Mouse (Mus musculus) liver, embryonic 12.5 days (tissue): ENCODE data around the gene Hist1h2bl. TPM values are rescaled to one million over a fixed set of nuclear protein-coding genes. Genes with fewer than 3 reads are reported as not detected.

Experiments
- ATAC-seq: fragments of 200-750 bp; cut with Nextera tagmentation; 2 replicates; pipeline ENCODE4 v1.8.0; 2017; ENCODE audit warnings: moderate number of reproducible peaks, mild to moderate bottlenecking, moderate library complexity
- H3K27ac ChIP-seq: fragments of 300-500 bp; sonication (generic); 2 replicates; pipeline ENCODE4 v1.5.1; 2016; ENCODE audit warnings: mild to moderate bottlenecking
- H3K27me3 ChIP-seq: fragments of 300-500 bp; sonication (generic); replicated peaks from 2 replicates; pipeline ENCODE4 v1.6.1; 2016; ENCODE audit warnings: mild to moderate bottlenecking, moderate library complexity
- H3K36me3 ChIP-seq: fragments of 300-500 bp; sonication (generic); 2 replicates; pipeline ENCODE4 v1.6.1; 2016; ENCODE audit warnings: mild to moderate bottlenecking, moderate library complexity
- H3K4me1 ChIP-seq: fragments of 300-500 bp; sonication (generic); 2 replicates; pipeline ENCODE4 v1.6.1; 2016
- H3K4me2 ChIP-seq: fragments of 300-500 bp; sonication (generic); 2 replicates; pipeline ENCODE4 v1.6.1; 2016; ENCODE audit warnings: mild to moderate bottlenecking, moderate library complexity
- H3K4me3 ChIP-seq: fragments of 300-500 bp; sonication (generic); 2 replicates; pipeline ENCODE4 v1.5.1; 2016; ENCODE audit warnings: mild to moderate bottlenecking, moderate library complexity
- H3K9ac ChIP-seq: fragments of 300-500 bp; sonication (generic); 2 replicates; pipeline ENCODE4 v1.6.1; 2016; ENCODE audit warnings: mild to moderate bottlenecking, moderate library complexity
- H3K9me3 ChIP-seq: fragments of 300-500 bp; sonication (generic); replicated peaks from 2 replicates; pipeline ENCODE4 v1.6.1; 2016; ENCODE audit warnings: mild to moderate bottlenecking, moderate library complexity
- WGBS: fragments of 180-500 bp; shearing (Covaris S2); methylation state at CpG from one replicate; pipeline ENCODE4 v1.1.7; 2016; ENCODE audit not compliant: insufficient replicate concordance; 5-methylcytosine and 5-hydroxymethylcytosine counted together
- microRNA-seq: library from miRNA; unstranded; fragments of <30 nt; microRNA quantifications from one replicate; pipeline ENCODE4, GENCODE M21; 2017
- polyA plus RNA-seq: library from polyadenylated mRNA; unstranded; fragments of >200 nt; fragmentation: Nextera tagmentation; extraction: Ambion mirVana; gene quantifications from 2 replicates; pipeline ENCODE4 v1.2.1, GENCODE M21; 2016

Hist1h2bl gene
- polyA plus RNA-seq, 1 experiment from 2014 or later = 1.7 TPM

- H3K27ac ChIP-seq = no peak within 1 kb of the TSS
- H3K4me3 ChIP-seq = no peak within 1 kb of the TSS
- no peaks in the 10 kb centered on the region for H3K36me3 ChIP-seq
- no peak for ATAC-seq
- no peak within 1 kb of the TSS for H3K9ac ChIP-seq
- H3K4me1 ChIP-seq = no peaks in the 10 kb centered on the region
- 54% methylated on average over 2 of the region's 2 CpGs for WGBS
- H3K4me2 ChIP-seq = no peak within 1 kb of the TSS
- H3K9me3 ChIP-seq = no peaks in the 10 kb centered on the region
- H3K27me3 ChIP-seq = no peaks in the 10 kb centered on the region
Measured at GRCm38 (mm10) chr13:21677305-21677704, 38.6 kb downstream of the Hist1h2bl start, which contains the start of gene Olfr1360. TSS of gene Olfr1360 (minus strand) at chr13:21677405.

Small RNA genes within 50 kb of the gene (microRNA-seq; reads per million reads assigned to microRNA genes)
- gene Gm44357 = not detected
- not detected for gene Gm44367
- 1.4 reads per million for gene Gm44454

Other genes with a start within 250 kb of the Hist1h2bl start
- gene Nkapl, start 247.6 kb downstream of the Hist1h2bl start, polyA plus RNA-seq = 0.43 and 0.78 TPM in 2 replicates
- gene Zkscan4, start 237.2 kb downstream of the Hist1h2bl start, polyA plus RNA-seq = 0.62 and 0.78 TPM in 2 replicates
- gene Gm10065, start 236.7 kb downstream of the Hist1h2bl start, polyA plus RNA-seq = not detected in 2 replicates
- gene AK157302, start 220.9 kb downstream of the Hist1h2bl start, polyA plus RNA-seq = 0.56 TPM in 2 replicates
- 4.7 and 6.3 TPM in 2 replicates for gene Gm11273, start 214.7 kb downstream of the Hist1h2bl start, polyA plus RNA-seq
- gene Zkscan8, start 185.0 kb downstream of the Hist1h2bl start, polyA plus RNA-seq = 2.6 and 2.8 TPM in 2 replicates
- gene Olfr1366, start 173.3 kb downstream of the Hist1h2bl start, polyA plus RNA-seq = 0.05 TPM in 1 of 2 replicates, not detected in the other
- gene Olfr1535, start 156.2 kb downstream of the Hist1h2bl start, polyA plus RNA-seq = not detected in 2 replicates
- not detected in 2 replicates for gene Olfr1364, start 134.4 kb downstream of the Hist1h2bl start, polyA plus RNA-seq
- gene Olfr1362, start 102.1 kb downstream of the Hist1h2bl start, polyA plus RNA-seq = not detected in 2 replicates
- not detected in 2 replicates for gene Olfr11, start 73.6 kb downstream of the Hist1h2bl start, polyA plus RNA-seq
- not detected in 2 replicates for gene Olfr1361, start 52.8 kb downstream of the Hist1h2bl start, polyA plus RNA-seq
- gene Olfr1360, start 38.7 kb downstream of the Hist1h2bl start, polyA plus RNA-seq = not detected in 2 replicates
- not detected in 2 replicates for gene Olfr1359, start 18.0 kb downstream of the Hist1h2bl start, polyA plus RNA-seq
- gene Hist1h2ai, start 279 bp upstream of the Hist1h2bl start, polyA plus RNA-seq = 13.8 and 17.6 TPM in 2 replicates
- gene Hist1h3h, start 1.5 kb upstream of the Hist1h2bl start, polyA plus RNA-seq = 8.3 and 14.2 TPM in 2 replicates
- 6.4 and 6.5 TPM in 2 replicates for gene Hist1h2bm, start 5.9 kb upstream of the Hist1h2bl start, polyA plus RNA-seq
- gene Hist1h4j, start 18.9 kb upstream of the Hist1h2bl start, polyA plus RNA-seq = 0.59 and 0.75 TPM in 2 replicates
- 3.7 and 5.9 TPM in 2 replicates for gene Hist1h4k, start 34.4 kb upstream of the Hist1h2bl start, polyA plus RNA-seq
- 42.8 and 58.5 TPM in 2 replicates for gene Hist1h2ak, start 37.7 kb upstream of the Hist1h2bl start, polyA plus RNA-seq
- 8.6 and 8.9 TPM in 2 replicates for gene Hist1h2bn, start 38.0 kb upstream of the Hist1h2bl start, polyA plus RNA-seq
- gene Hist1h1b, start 64.5 kb upstream of the Hist1h2bl start, polyA plus RNA-seq = 41.6 and 43.0 TPM in 2 replicates
- 169 and 188 TPM in 2 replicates for gene Hist1h3i, start 67.2 kb upstream of the Hist1h2bl start, polyA plus RNA-seq
- gene Hist1h2an, start 71.1 kb upstream of the Hist1h2bl start, polyA plus RNA-seq = 11.2 and 14.0 TPM in 2 replicates
- 3.6 and 5.6 TPM in 2 replicates for gene Hist1h2bp, start 71.3 kb upstream of the Hist1h2bl start, polyA plus RNA-seq
- gene Hist1h2bq, start 94.1 kb upstream of the Hist1h2bl start, polyA plus RNA-seq = 24.4 and 26.2 TPM in 2 replicates
- not detected in 2 replicates for gene Hist1h2ao, start 94.3 kb upstream of the Hist1h2bl start, polyA plus RNA-seq
- not detected in 2 replicates for gene Hist1h4m, start 95.6 kb upstream of the Hist1h2bl start, polyA plus RNA-seq
- 20.8 and 25.3 TPM in 2 replicates for gene Hist1h4n, start 116.1 kb upstream of the Hist1h2bl start, polyA plus RNA-seq
- 5,867 and 6,049 TPM in 2 replicates for gene Hist1h2ap, start 117.4 kb upstream of the Hist1h2bl start, polyA plus RNA-seq
- gene Hist1h2br, start 117.6 kb upstream of the Hist1h2bl start, polyA plus RNA-seq = 25.4 and 26.3 TPM in 2 replicates
- 1.9 and 2.5 TPM in 2 replicates for gene Zfp184, start 229.0 kb upstream of the Hist1h2bl start, polyA plus RNA-seq